Mouse (Mus musculus): Measurements from ENCODE around the gene Gm765.

DNA sequence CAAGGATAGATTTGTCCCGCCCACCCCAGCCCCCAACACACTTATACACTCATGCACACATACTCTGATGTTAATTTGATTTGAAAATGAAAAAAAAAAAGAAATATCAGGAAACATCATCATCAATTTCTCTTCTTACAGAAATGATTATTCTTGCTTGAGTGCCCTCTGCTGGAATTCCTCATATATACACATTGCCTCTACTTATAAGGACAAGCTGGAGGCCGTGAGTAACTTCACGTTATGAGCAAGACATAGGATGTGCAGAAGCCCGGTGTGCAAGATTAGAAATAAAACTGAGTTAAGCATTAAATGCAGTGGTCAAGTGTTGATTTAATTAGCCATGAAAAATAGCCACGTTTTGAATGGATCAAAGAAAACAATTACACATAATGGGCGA lies 40.9 kb upstream of the Gm765 start:
- 0 out of 2 replicates have a peak, but pooled peaks have one; percentile 11 for TF ChIP-seq CTCF (IDR thresholded peaks at IDR 0.05; ENCODE audit: extremely low read depth, insufficient read length, insufficient replicate concordance, low read depth, low read length)
- no peak for TF ChIP-seq POLR2A (IDR thresholded peaks at IDR 0.05; ENCODE audit: low read depth, low read length)

Data from small intestine, adult 2 months (tissue).